Mouse (Mus musculus) intestine, postnatal 0 days (tissue): Measurements from ENCODE around the gene Spem1. TPM values are rescaled to one million over a fixed set of nuclear protein-coding genes. Genes with fewer than 3 reads are reported as not detected.

Experiments used
- ATAC-seq: fragments of 200-750 bp; cut with Nextera tagmentation; 2 replicates; pipeline ENCODE4 v1.8.0; 2017; ENCODE audit warnings: mild to moderate bottlenecking, moderate TSS enrichment, moderate library complexity
- H3K27ac ChIP-seq: fragments of 300-500 bp; sonication (generic); 2 replicates; pipeline ENCODE4 v1.5.1; 2014; ENCODE audit warnings: mild to moderate bottlenecking, low read depth, low read length, moderate library complexity
- H3K27me3 ChIP-seq: fragments of 300-500 bp; sonication (generic); replicated peaks from 2 replicates; pipeline ENCODE4 v1.6.1; 2014; ENCODE audit warnings: low read length, mixed read lengths; ENCODE audit not compliant: control insufficient read depth, insufficient read depth
- H3K36me3 ChIP-seq: fragments of 300-500 bp; sonication (generic); 2 replicates; pipeline ENCODE4 v1.6.1; 2014; ENCODE audit warnings: mild to moderate bottlenecking, moderate library complexity; ENCODE audit not compliant: control insufficient read depth, insufficient read depth
- H3K4me1 ChIP-seq: fragments of 300-500 bp; sonication (generic); replicated peaks from 2 replicates; pipeline ENCODE4 v1.6.1; 2014; ENCODE audit warnings: antibody characterized with exemption, low read length, mixed read lengths; ENCODE audit not compliant: control insufficient read depth, insufficient read depth
- H3K4me2 ChIP-seq: fragments of 300-500 bp; sonication (generic); replicated peaks from 2 replicates; pipeline ENCODE4 v1.6.1; 2014; ENCODE audit warnings: low read depth, mild to moderate bottlenecking, moderate library complexity
- H3K4me3 ChIP-seq: fragments of 300-500 bp; sonication (generic); 2 replicates; pipeline ENCODE4 v1.5.1; 2014; ENCODE audit warnings: low read depth, low read length
- H3K9ac ChIP-seq: fragments of 300-500 bp; sonication (generic); 2 replicates; pipeline ENCODE4 v1.6.1; 2014; ENCODE audit warnings: mild to moderate bottlenecking, low read depth, low read length
- H3K9me3 ChIP-seq: fragments of 300-500 bp; sonication (generic); 2 replicates; pipeline ENCODE4 v1.6.1; 2016; ENCODE audit warnings: mixed run types; ENCODE audit not compliant: control insufficient read depth
- CTCF ChIP-seq: sonication (generic); IDR thresholded peaks from 2 replicates; pipeline ENCODE4 v1.5.1; 2016; ENCODE audit warnings: low read depth, mild to moderate bottlenecking, control low read depth, antibody characterized with exemption, moderate library complexity
- WGBS: fragments of 180-500 bp; shearing (Covaris S2); extraction: QIAGEN DNeasy Blood & Tissue Kit; methylation state at CpG from one replicate; pipeline ENCODE4 v1.1.7; 2014; 5-methylcytosine and 5-hydroxymethylcytosine counted together
- polyA plus RNA-seq: library from polyadenylated mRNA; unstranded; fragments of >200 nt; fragmentation: Nextera tagmentation; extraction: Ambion mirVana; gene quantifications from 2 replicates; pipeline ENCODE4 v1.2.1, GENCODE M21; 2015

Spem1 gene
- polyA plus RNA-seq, 1 experiment from 2014 or later = not detected

DNA sequence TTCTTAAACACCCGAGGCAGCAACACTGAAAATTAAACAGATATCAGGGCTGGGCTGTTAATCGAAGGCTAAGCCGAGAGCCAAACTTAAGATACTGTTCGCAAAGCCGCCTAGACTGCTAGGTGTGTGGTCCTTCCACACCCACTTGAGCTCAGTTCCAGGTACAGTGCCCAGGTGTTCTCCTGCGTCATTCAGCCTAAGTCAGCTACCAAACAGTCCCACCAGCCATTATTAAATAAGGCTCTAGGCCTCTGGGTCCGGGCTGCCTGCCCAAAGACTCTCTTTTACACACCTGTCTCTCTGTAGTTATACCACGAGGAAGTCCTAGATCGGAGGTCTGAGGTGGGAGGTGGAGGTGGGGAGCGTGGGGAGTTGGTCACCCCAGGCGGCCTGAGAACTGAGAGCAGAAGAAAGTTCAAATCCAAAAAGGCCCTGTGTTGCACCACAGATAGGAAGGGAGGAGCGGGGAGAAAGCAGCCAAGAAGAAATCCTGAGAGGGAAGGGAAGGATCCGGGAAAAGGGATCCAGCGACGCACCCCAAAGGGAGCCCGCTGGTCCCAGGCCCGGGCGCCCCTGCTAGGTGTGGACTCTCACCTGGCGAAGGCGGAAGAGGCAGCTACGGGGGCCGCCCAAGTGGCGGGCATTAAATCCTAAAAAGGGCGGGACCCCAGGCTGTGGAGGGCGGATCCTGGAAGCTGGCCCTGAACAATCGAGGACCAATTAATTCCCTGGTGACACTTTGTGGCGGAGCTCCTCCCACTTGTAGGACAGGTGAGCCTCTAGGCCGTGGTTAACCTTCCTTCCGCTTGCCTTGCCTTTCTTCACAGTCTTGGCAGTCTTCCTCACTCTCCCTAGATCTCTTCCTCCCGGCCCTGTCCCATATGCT, 36.4 kb upstream of the Spem1 start, which contains the start of gene Tnk1:
Tnk1 (minus strand) TSS at position 618 of the 886 bp plus-strand sequence.
- 12% methylated on average over 30 of the region's 30 CpGs for WGBS
- Histone ChIP-seq H3K9ac (peak within 1 kb of the TSS; percentile 48), H3K9me3 (no peaks in the 10 kb centered on the region), H3K4me3 (peak within 1 kb of the TSS; percentile 30), H3K27me3 (no peaks in the 10 kb centered on the region), H3K4me1 (no peaks in the 10 kb centered on the region), H3K4me2 (peak within 1 kb of the TSS; percentile 63), H3K27ac (peak within 1 kb of the TSS; percentile 83), H3K36me3 (peaks cover 17% of the 10 kb centered on the region; the same call in 1 of the 2 replicates)
- ATAC-seq = peak; percentile 92
- TF ChIP-seq CTCF = no peak

DNA sequence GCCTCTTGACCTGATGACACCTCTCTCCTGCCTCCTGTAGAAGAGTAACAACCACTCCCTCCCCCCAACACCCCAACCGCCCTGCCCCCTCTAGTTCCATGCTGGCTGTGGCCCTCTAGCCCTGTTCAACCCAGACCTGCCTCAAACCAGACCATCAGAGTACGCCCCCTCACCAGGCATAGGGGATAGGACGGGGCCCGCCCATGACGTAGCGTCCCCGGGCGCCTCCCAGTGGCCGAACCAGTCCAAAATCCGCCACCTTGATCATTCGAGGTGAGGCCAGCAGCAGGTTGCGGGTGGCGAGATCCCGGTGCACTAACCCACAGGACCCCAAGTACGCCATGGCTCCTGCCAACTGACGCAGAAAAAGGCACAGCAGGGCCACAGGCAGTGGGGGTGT, 33.4 kb upstream of the Spem1 start:
- ATAC-seq = no peak
- Histone ChIP-seq H3K36me3 (peaks cover 48% of the 10 kb centered on the region), H3K9me3 (no peaks in the 10 kb centered on the region), H3K4me1 (no peaks in the 10 kb centered on the region), H3K27me3 (no peaks in the 10 kb centered on the region), H3K27ac (no peak overlapping the region), H3K4me2 (no peak overlapping the region), H3K9ac (no peak overlapping the region), H3K4me3 (no peak overlapping the region)
- peak; percentile 65 for TF ChIP-seq CTCF
- 48% methylated on average over 16 of the region's 16 CpGs for WGBS

DNA sequence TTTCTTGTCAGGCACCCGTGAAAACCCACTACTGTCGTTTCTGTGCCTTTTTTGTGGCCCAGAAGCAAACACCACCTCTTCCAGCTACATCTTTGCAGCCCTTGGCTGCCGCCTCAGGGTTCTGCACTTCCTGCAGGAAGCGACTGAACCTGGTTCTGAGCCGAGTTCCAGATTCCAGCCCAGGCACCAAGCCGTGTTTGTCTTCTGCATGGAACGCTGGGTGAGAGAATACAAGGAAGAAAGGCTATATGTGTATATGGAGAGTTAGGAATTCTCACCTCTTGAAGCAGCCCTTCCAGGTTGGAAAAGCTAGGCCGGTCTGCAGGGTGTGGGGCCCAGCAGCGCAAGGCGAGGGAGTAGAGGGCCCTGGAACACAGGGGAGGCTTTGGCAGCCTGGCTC, 32.7 kb upstream of the Spem1 start:
- Histone ChIP-seq H3K4me1 (no peaks in the 10 kb centered on the region), H3K27ac (no peak overlapping the region), H3K4me2 (no peak overlapping the region), H3K9ac (no peak overlapping the region), H3K9me3 (no peaks in the 10 kb centered on the region), H3K4me3 (no peak overlapping the region), H3K36me3 (peaks cover 54% of the 10 kb centered on the region), H3K27me3 (no peaks in the 10 kb centered on the region)
- 76% methylated on average over 10 of the region's 10 CpGs for WGBS
- ATAC-seq = no peak
- no peak for TF ChIP-seq CTCF

DNA sequence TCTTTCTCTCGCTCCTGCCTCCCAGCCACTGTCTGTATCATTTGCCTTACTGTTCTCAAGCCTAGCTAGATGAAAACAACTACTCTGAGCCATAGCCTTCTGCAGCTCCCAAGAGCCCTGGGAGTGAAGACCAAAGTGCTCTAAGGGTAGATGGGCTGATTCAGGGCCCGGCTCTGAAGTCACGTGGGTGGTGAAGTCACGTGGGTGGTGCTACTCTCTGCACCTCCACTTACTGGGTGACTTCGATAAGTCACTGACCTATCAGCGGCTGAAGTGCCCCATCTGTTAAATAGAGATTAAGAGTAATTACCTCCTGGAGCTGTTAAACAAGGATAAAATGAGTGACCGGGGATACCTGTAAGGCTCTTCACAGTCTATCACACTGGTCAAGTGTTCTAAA, 32.0 kb upstream of the Spem1 start:
- no peak overlapping the region for H3K9ac ChIP-seq
- no peak overlapping the region for H3K4me3 ChIP-seq
- no peak overlapping the region for H3K27ac ChIP-seq
- ATAC-seq = peak; percentile 22; the same call in 1 of the 2 replicates
- H3K9me3 ChIP-seq = no peaks in the 10 kb centered on the region
- 31% methylated on average over 7 of the region's 7 CpGs for WGBS
- peaks cover 54% of the 10 kb centered on the region for H3K36me3 ChIP-seq
- no peak overlapping the region for H3K4me2 ChIP-seq
- H3K27me3 ChIP-seq = no peaks in the 10 kb centered on the region
- TF ChIP-seq CTCF = no peak
- H3K4me1 ChIP-seq = no peaks in the 10 kb centered on the region

- WGBS = 71% methylated on average over 8 of the region's 8 CpGs
- Histone ChIP-seq H3K9me3 (no peaks in the 10 kb centered on the region), H3K27ac (no peak overlapping the region), H3K4me3 (no peak overlapping the region), H3K36me3 (peaks cover 66% of the 10 kb centered on the region), H3K9ac (no peak overlapping the region), H3K4me1 (peaks cover 6% of the 10 kb centered on the region), H3K27me3 (no peaks in the 10 kb centered on the region), H3K4me2 (no peak overlapping the region)
- no peak for ATAC-seq
- no peak for TF ChIP-seq CTCF
Measured at GRCm38 (mm10) chr11:69850754-69851153, 28.8 kb upstream of the Spem1 start.

GRCm38 (mm10) chr11:69849884-69850283, 27.9 kb upstream of the Spem1 start:
- 86% methylated on average over 15 of the region's 15 CpGs for WGBS
- Histone ChIP-seq H3K27me3 (no peaks in the 10 kb centered on the region), H3K9me3 (no peaks in the 10 kb centered on the region), H3K4me2 (no peak overlapping the region), H3K4me1 (peaks cover 14% of the 10 kb centered on the region), H3K27ac (no peak overlapping the region), H3K36me3 (peaks cover 58% of the 10 kb centered on the region), H3K9ac (no peak overlapping the region), H3K4me3 (no peak overlapping the region)
- no peak for TF ChIP-seq CTCF
- no peak for ATAC-seq
